Mouse (Mus musculus) lung, postnatal 0 days (tissue): ENCODE results near the gene Vmn1r214.

Experiments
- CTCF ChIP-seq: IDR thresholded peaks from 2 replicates; pipeline ENCODE4 v1.5.1; 2016; ENCODE audit warnings: antibody characterized with exemption, mild to moderate bottlenecking
- EP300 ChIP-seq: IDR thresholded peaks from 2 replicates; pipeline ENCODE4 v1.6.1; 2016; ENCODE audit warnings: antibody characterized with exemption, mild to moderate bottlenecking, control low read depth

DNA sequence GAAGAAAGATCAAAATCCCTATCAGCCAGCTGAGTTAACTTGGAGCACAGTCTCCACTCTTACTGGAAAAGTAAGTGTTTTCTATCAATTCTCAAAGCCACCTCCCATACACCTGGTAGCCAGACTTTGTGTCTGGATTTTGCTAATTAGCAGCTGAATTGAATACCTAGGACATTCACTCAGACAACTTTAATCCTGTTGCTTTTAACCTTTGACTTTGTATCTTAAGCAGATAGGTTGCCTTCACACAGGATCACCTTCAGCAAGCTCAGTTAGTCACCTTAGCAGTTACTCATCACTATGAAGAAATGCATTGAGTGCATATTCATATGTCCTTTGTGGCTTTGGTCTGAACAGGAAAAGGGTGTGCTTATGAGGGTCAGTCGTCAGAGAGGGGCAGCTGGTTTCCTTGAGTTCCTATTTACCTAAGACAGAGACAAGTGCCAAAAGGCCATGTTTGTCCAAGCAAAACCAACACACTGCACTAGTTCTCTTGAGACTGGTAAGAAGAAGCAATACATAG lies 38.0 kb upstream of the Vmn1r214 start:
- no peak for TF ChIP-seq CTCF
- no peak for TF ChIP-seq EP300
